Mouse (Mus musculus) liver, embryonic 15.5 days (tissue): Measurements from ENCODE around the gene Ankrd34b. TPM values are rescaled to one million over a fixed set of nuclear protein-coding genes. Genes with fewer than 3 reads are reported as not detected.

Source experiments
- ATAC-seq: fragments of 200-750 bp; cut with Nextera tagmentation; 2 replicates; pipeline ENCODE4 v1.8.0; 2017; ENCODE audit warnings: moderate number of reproducible peaks, mild to moderate bottlenecking, moderate library complexity; ENCODE audit not compliant: insufficient read depth
- H3K27ac ChIP-seq: fragments of 300-500 bp; sonication (generic); replicated peaks from 2 replicates; pipeline ENCODE4 v1.5.1; 2015; ENCODE audit warnings: mild to moderate bottlenecking, inconsistent platforms
- H3K27me3 ChIP-seq: fragments of 300-500 bp; sonication (generic); 2 replicates; pipeline ENCODE4 v1.6.1; 2015; ENCODE audit warnings: mild to moderate bottlenecking, inconsistent platforms
- H3K36me3 ChIP-seq: fragments of 300-500 bp; sonication (generic); replicated peaks from 2 replicates; pipeline ENCODE4 v1.6.1; 2015; ENCODE audit warnings: moderate library complexity, mild to moderate bottlenecking, inconsistent platforms
- H3K4me1 ChIP-seq: fragments of 300-500 bp; sonication (generic); replicated peaks from 2 replicates; pipeline ENCODE4 v1.6.1; 2015; ENCODE audit warnings: inconsistent platforms
- H3K4me2 ChIP-seq: fragments of 300-500 bp; sonication (generic); 2 replicates; pipeline ENCODE4 v1.6.1; 2015; ENCODE audit warnings: moderate library complexity, mild to moderate bottlenecking, inconsistent platforms
- H3K4me3 ChIP-seq: fragments of 300-500 bp; sonication (generic); replicated peaks from 2 replicates; pipeline ENCODE4 v1.5.1; 2015; ENCODE audit warnings: mild to moderate bottlenecking, inconsistent platforms
- H3K9ac ChIP-seq: fragments of 300-500 bp; sonication (generic); 2 replicates; pipeline ENCODE4 v1.6.1; 2015; ENCODE audit warnings: moderate library complexity, mild to moderate bottlenecking, inconsistent platforms
- H3K9me3 ChIP-seq: fragments of 300-500 bp; sonication (generic); replicated peaks from 2 replicates; pipeline ENCODE4 v1.6.1; 2016; ENCODE audit warnings: inconsistent platforms
- WGBS: fragments of 180-500 bp; shearing (Covaris S2); methylation state at CpG from one replicate; pipeline ENCODE4 v1.1.7; 2015; ENCODE audit warnings: mixed read lengths; ENCODE audit not compliant: insufficient replicate concordance; 5-methylcytosine and 5-hydroxymethylcytosine counted together
- polyA plus RNA-seq: library from polyadenylated mRNA; unstranded; fragments of >200 nt; fragmentation: Nextera tagmentation; extraction: Ambion mirVana; gene quantifications from 2 replicates; pipeline ENCODE4 v1.2.1, GENCODE M21; 2015

Gene Ankrd34b
- 0.03 TPM in 1 of 2 replicates, not detected in the other for polyA plus RNA-seq

DNA sequence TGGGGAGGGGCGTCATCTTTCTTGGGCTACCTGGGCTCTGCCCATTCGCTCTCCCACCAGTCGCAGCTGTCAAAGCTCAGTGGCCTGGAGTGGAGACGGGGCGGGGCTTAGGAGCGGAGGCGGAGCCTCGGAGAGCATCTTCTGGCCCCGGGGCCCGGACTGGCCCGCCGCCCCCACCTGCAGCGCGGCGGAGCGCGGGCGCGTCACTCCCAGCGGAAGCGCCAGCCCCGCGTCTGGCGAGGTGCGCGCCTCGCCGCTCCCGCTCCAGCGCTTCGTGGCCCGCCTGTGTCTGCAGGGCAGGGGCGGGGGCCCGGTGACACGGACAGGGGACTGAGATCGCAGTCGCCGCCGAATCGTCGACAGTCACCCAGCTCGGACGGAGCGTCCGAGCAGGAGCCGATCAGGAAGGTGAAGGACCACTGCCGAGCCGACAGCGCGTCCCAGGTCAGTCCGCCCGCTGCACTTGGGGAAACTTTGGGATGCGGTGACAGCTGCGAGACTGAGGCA lies at the start of gene Ankrd34b:
TSS of gene Ankrd34b (plus strand) at position 139 of the 507 bp plus-strand sequence.
- Histone ChIP-seq H3K36me3 (no peaks in the 10 kb centered on the region), H3K27me3 (peaks cover 77% of the 10 kb centered on the region), H3K4me3 (peak within 1 kb of the TSS; percentile 39), H3K4me1 (0 out of 2 replicates have a peak, but pooled peaks cover 6% of the 10 kb centered on the region), H3K4me2 (peak within 1 kb of the TSS; percentile 62), H3K9me3 (no peaks in the 10 kb centered on the region), H3K27ac (no peak within 1 kb of the TSS), H3K9ac (no peak within 1 kb of the TSS)
- ATAC-seq = no peak
- under 1% methylated on average over 54 of the region's 54 CpGs for WGBS

DNA sequence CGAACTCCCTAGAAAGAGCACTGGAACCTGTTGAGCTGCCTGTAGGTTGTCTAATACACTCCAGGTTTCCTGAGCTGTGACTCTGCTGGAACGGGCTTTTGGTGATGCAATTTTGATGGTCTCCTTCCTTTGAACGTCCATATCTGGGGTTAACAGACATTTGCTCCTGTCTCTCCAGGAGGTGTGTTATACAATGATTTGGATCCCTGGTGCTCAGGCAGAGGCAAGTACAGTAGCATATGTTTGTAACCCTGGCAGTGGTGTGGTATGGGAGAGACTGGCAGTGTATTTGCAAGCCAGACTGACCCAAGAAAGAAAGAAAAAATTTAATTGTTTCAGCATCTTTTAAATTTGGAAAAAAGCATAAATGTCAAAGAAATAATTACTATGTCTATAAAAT lies 38.3 kb upstream of the Ankrd34b start:
- no peaks in the 10 kb centered on the region for H3K27me3 ChIP-seq
- ATAC-seq = no peak
- no peaks in the 10 kb centered on the region for H3K9me3 ChIP-seq
- WGBS = 44% methylated on average over 3 of the region's 3 CpGs
- no peaks in the 10 kb centered on the region for H3K4me1 ChIP-seq
- no peak overlapping the region for H3K4me3 ChIP-seq
- peaks cover 33% of the 10 kb centered on the region for H3K36me3 ChIP-seq
- no peak overlapping the region for H3K4me2 ChIP-seq
- H3K9ac ChIP-seq = no peak overlapping the region
- H3K27ac ChIP-seq = no peak overlapping the region

GRCm38 (mm10) chr13:92393047-92393661 lies 32.5 kb upstream of the Ankrd34b start:
- no peaks in the 10 kb centered on the region for H3K27me3 ChIP-seq
- no peaks in the 10 kb centered on the region for H3K4me1 ChIP-seq
- H3K4me2 ChIP-seq = no peak overlapping the region
- WGBS = 78% methylated on average over 12 of the region's 12 CpGs
- H3K27ac ChIP-seq = no peak overlapping the region
- no peak overlapping the region for H3K9ac ChIP-seq
- H3K9me3 ChIP-seq = no peaks in the 10 kb centered on the region
- H3K36me3 ChIP-seq = no peaks in the 10 kb centered on the region
- no peak overlapping the region for H3K4me3 ChIP-seq
- no peak for ATAC-seq

- no peaks in the 10 kb centered on the region for H3K9me3 ChIP-seq
- ATAC-seq = no peak
- no peak overlapping the region for H3K9ac ChIP-seq
- no peaks in the 10 kb centered on the region for H3K27me3 ChIP-seq
- H3K4me1 ChIP-seq = no peaks in the 10 kb centered on the region
- H3K36me3 ChIP-seq = no peaks in the 10 kb centered on the region
- no peak overlapping the region for H3K4me2 ChIP-seq
- WGBS = 63% methylated on average over 11 of the region's 11 CpGs
- H3K27ac ChIP-seq = no peak overlapping the region
- no peak overlapping the region for H3K4me3 ChIP-seq
Observed at GRCm38 (mm10) chr13:92398491-92399384, 27.0 kb upstream of the Ankrd34b start.

DNA sequence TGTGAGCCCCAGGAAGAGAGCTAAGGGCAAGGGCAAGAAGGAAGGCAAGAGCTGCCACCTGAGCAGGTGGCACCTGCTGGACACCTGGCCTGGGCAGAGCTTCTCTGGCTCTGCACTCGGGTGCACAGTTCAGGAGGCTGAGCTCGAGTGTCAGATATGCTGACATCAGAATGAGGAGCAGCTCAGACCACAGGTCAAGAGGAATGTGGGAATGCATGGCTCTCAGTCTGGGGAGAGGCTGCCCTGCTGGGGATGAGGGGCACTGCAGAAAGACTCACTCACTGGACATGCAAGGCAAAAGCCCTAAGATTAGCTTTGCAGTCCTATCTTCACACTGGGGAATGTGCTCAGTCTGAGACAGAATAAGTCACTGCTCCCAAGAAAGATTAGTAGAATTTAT lies 23.6 kb upstream of the Ankrd34b start:
- Histone ChIP-seq H3K9me3 (no peaks in the 10 kb centered on the region), H3K4me1 (no peaks in the 10 kb centered on the region), H3K27me3 (no peaks in the 10 kb centered on the region), H3K4me2 (no peak overlapping the region), H3K36me3 (no peaks in the 10 kb centered on the region), H3K27ac (no peak overlapping the region), H3K4me3 (no peak overlapping the region), H3K9ac (no peak overlapping the region)
- 26% methylated on average over 2 of the region's 2 CpGs for WGBS
- no peak for ATAC-seq

DNA sequence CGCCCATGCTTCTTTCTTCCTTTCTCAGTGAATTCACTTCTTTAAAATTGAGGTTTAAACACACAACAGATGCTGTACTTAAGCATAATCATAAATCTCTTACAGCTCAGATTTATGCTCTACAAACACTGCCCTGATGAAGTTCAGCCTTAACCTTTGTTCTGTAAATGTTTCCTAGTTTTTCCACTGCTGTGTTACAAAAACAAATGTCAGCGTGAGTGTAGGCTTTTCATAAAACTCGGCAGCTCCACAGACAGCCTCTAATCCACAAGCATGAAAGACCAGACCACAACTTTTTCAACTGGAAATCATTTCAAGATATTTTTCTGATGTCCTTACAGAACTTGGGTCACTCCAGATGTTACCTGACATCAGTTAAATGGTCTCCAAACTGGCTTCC lies 22.2 kb upstream of the Ankrd34b start:
- Histone ChIP-seq H3K36me3 (no peaks in the 10 kb centered on the region), H3K27me3 (no peaks in the 10 kb centered on the region), H3K27ac (no peak overlapping the region), H3K4me3 (no peak overlapping the region), H3K4me1 (no peaks in the 10 kb centered on the region), H3K9ac (no peak overlapping the region), H3K4me2 (no peak overlapping the region), H3K9me3 (no peaks in the 10 kb centered on the region)
- WGBS = 55% methylated on average over 3 of the region's 3 CpGs
- no peak for ATAC-seq

GRCm38 (mm10) chr13:92410486-92410885 lies 15.2 kb upstream of the Ankrd34b start:
- no peaks in the 10 kb centered on the region for H3K27me3 ChIP-seq
- 81% methylated on average over 2 of the region's 2 CpGs for WGBS
- no peak for ATAC-seq
- no peaks in the 10 kb centered on the region for H3K9me3 ChIP-seq
- H3K9ac ChIP-seq = no peak overlapping the region
- no peak overlapping the region for H3K4me3 ChIP-seq
- H3K36me3 ChIP-seq = no peaks in the 10 kb centered on the region
- no peak overlapping the region for H3K27ac ChIP-seq
- H3K4me2 ChIP-seq = no peak overlapping the region
- H3K4me1 ChIP-seq = no peaks in the 10 kb centered on the region

DNA sequence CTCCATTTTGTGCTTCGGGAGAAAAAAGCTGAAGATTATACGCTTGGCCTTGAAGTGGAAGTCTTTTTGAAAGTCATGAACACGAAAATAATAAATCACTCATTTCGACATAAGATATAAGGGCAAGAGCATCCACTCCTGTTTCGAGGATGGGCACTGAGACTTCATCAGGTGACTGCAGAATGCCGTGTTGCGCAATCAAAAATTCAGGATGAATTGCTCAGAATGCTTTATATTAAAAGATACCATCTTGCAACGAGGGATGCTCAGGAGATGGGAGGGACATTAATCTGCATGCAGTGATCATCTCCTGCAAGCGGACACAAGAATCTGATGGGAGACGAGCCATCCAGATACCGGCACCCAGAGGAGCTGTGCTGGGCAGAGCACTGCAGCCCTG lies 6.1 kb upstream of the Ankrd34b start:
- Histone ChIP-seq H3K9me3 (no peaks in the 10 kb centered on the region), H3K27me3 (peaks cover 29% of the 10 kb centered on the region), H3K4me2 (no peak overlapping the region), H3K4me3 (no peak overlapping the region), H3K9ac (no peak overlapping the region), H3K27ac (no peak overlapping the region), H3K4me1 (no peaks in the 10 kb centered on the region), H3K36me3 (no peaks in the 10 kb centered on the region)
- no peak for ATAC-seq
- whole genome bisulfite sequencing = 58% methylated on average over 11 of the region's 11 CpGs

DNA sequence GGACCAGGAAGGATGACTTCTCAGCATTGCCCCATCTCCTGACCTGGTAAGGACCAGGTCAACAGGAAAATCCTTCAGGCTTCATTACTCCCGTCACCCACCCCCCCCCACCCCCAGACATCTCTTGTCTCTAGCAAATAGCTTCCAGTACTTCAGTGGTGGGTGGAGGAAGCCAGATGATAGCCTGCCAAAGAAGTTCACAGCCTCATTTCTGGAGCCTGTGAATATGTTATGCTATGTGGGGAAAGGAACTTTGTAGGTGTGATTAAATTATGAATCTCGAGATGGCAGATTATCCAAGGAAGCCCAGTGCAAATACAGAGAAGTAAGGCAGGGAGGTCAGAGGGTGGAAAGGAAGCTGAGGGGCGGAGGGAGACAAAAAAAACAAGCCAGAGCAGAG lies 2.0 kb upstream of the Ankrd34b start:
- Histone ChIP-seq H3K36me3 (no peaks in the 10 kb centered on the region), H3K4me2 (no peak overlapping the region), H3K4me1 (0 out of 2 replicates have a peak, but pooled peaks cover 6% of the 10 kb centered on the region), H3K27me3 (peaks cover 70% of the 10 kb centered on the region), H3K9ac (no peak overlapping the region), H3K9me3 (no peaks in the 10 kb centered on the region), H3K4me3 (no peak overlapping the region), H3K27ac (no peak overlapping the region)
- 36% methylated on average over 3 of the region's 3 CpGs for WGBS
- no peak for ATAC-seq

- peaks cover 77% of the 10 kb centered on the region for H3K27me3 ChIP-seq
- WGBS = 1% methylated on average over 84 of the region's 92 CpGs
- no peak for ATAC-seq
- peak overlapping the region; percentile 39 for H3K4me3 ChIP-seq
- H3K4me2 ChIP-seq = peak overlapping the region; percentile 62
- H3K27ac ChIP-seq = no peak overlapping the region
- H3K9me3 ChIP-seq = no peaks in the 10 kb centered on the region
- H3K9ac ChIP-seq = no peak overlapping the region
- H3K36me3 ChIP-seq = no peaks in the 10 kb centered on the region
- 0 out of 2 replicates have a peak, but pooled peaks cover 6% of the 10 kb centered on the region for H3K4me1 ChIP-seq
Observed at GRCm38 (mm10) chr13:92426294-92427051, 777 bp downstream of the Ankrd34b start.
